Mouse (Mus musculus) ovary, postnatal 36 days (tissue): ENCODE measurements at regions not wholly inside any gene's neighbourhood (a gene's known extent, or its start where the extent isn't known, plus 50 kb on each side); places are given as distances from the start of the nearest gene placed in this dataset.
"Not testable (repeated sequence)": the region's sequence is repeated elsewhere in the genome, so short reads cannot be mapped to it uniquely, and the experiment has no call there.

ENCODE experiments used
- DNase-seq: peaks from one replicate; pipeline ENCODE4 v3.0.0; 2022; ENCODE audit warnings: low spot score, mixed read lengths

DNA sequence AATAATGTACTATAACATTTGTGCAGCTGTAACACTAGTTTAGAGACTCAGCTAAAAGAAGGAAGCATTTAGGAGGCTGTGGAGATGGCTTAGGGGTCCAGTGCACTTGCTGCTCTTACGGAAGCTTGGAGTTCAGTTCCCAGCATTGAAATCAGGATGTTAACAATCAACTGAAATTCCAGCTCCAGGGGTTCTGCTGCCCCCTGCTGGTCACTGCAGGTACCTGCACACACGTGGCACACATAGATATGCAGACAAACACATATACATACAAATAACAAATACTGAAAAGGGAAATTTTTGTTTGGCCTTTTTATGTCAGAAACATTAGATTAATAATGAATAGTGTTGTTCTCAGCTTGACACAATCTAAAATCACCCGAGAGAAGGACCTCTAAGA is 322.5 kb downstream of the Ajap1 start:
- no peak for DNase-seq

- DNase-seq: no peak
These were observed 325.0 kb downstream of the Ajap1 start for GRCm38 (mm10) chr4:153157572-153157971.

GRCm38 (mm10) chr4:153152923-153153322 is 329.7 kb downstream of the Ajap1 start:
- not testable (repeated sequence) for DNase-seq

DNA sequence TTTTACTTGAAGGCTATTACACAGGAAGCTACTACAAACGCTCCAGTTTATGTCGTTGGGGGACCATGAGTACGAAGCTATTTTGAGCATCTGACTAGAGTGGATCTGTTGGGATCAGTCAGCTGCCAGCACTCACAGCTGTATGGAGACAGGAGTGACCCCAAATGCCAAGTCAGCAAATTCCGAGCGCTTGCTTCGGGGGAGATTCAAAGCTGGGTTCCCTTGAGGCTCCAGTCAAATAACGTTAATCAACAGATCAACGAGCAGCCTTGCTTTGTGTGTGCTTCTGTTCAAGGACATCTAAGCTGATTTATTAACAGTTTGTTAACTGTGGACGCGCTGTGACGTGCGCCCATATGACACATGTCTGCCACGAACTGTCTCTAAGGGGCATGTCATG is 349.5 kb downstream of the Ajap1 start:
- no peak for DNase-seq

- DNase-seq: no peak
These were observed 353.3 kb downstream of the Ajap1 start for GRCm38 (mm10) chr4:153129345-153129744.

GRCm38 (mm10) chr4:153128162-153128561 is 354.4 kb downstream of the Ajap1 start:
- no peak for DNase-seq

GRCm38 (mm10) chr4:153120480-153120879 is 362.1 kb downstream of the Ajap1 start:
- DNase-seq: no peak

DNA sequence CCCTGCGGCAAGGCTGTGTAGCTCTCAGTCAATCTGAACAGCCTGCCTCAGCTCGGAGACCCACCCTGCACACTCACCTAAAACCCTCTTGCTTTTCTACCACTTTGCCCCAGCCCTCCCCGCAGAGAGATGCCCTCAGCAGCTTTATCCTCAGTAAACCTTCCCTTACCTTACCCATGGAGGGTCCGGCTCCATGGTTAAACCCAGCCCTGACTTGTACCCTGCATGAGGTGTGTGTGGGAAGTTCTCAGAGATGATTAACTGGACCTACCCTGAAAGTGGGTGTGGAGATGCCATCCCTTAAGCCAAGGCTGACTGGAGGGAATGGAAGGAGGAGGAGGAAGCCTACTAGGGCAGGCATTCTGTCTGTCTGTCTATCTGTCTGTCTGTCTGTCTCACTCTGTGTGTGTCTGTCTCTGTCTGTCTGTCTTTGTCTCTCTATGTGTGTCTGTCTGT is 362.9 kb downstream of the Ajap1 start:
- no peak for DNase-seq

- DNase-seq: no peak
These were observed 363.6 kb downstream of the Ajap1 start for GRCm38 (mm10) chr4:153118824-153119646.

- DNase-seq: no peak
These were observed 367.6 kb downstream of the Ajap1 start for GRCm38 (mm10) chr4:153114998-153115397.

DNA sequence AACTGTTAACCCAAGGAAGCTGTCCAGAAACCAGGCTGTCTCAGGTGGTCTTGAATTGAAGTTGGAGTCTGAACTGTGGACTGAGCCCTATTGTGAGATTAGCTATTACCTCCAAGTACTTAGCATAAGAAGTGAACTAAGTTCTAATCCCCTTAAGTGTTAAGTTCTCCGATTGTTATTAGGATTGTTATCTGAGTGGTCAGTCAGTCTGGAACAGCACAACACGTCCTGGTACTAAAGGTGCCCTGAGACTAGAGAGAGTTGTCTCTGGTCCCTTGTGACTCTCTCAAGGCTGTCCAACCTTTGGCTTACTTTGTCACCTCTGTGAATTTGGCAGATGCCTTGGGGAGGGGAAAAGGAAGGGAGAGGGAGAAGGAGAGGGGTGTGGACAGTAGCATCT is 369.0 kb downstream of the Ajap1 start:
- no peak for DNase-seq

- DNase-seq: no peak
These were observed 372.3 kb downstream of the Ajap1 start for GRCm38 (mm10) chr4:153110291-153110746.

DNA sequence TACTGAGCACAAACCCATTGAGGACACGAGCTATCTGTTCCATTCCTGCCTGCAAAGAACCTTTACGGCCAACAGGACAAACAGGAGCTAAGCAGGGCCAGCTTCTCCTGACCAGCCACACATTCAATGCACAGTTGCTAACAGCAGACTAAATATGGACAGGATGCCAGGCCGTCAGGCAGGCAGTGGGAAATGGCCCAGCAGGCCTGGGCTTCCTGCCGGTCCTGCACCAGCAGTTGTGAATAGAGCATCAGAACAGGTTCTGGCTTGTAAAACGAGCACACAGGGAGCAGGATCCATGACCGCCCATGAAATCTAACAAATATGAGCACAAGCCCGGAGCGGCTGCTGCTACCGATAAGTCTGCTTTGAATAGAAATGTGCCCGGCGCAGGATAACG is 384.0 kb downstream of the Ajap1 start:
- no peak for DNase-seq

GRCm38 (mm10) chr4:153097601-153098000 is 385.0 kb downstream of the Ajap1 start:
- no peak for DNase-seq

DNA sequence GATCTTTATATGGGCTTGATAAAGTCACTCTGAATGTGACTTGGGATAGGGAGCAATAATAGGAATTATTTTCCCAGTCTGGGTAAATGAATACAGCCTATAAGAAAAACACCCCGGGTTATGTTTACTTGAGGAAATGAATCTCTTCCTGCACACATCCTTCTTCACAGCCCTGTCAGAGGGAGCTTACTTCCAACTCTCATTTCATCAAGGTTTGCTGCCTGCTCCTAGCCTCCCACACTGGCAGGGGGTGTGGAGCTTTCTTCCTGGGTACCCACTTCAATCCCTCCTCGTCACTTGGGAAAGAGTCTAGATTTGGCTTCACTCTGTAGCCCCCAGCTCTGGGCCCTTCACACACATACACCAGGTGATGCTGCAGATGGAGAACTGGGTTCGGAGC is 389.5 kb downstream of the Ajap1 start:
- DNase-seq: no peak

GRCm38 (mm10) chr4:153082166-153082565 is 400.4 kb downstream of the Ajap1 start:
- no peak for DNase-seq

DNA sequence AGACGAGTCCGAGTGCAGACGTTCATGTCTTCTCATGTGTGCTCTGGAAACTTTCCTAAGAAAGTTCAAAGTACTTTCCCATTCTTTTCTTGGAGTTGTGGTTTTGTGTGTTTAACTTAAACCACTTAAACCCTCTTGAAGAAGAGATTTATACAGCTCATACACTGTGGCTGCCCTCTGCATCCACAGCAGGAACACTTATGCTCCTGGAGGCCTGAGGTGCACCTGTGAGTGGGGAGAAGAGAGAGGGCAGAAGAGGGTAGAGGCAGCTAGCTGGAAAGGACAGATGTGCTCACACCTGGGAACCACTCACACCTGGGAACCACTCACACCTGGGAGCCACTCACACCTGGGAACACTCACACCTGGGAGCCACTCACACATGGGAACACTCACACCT is 408.0 kb downstream of the Ajap1 start:
- DNase-seq: no peak

DNA sequence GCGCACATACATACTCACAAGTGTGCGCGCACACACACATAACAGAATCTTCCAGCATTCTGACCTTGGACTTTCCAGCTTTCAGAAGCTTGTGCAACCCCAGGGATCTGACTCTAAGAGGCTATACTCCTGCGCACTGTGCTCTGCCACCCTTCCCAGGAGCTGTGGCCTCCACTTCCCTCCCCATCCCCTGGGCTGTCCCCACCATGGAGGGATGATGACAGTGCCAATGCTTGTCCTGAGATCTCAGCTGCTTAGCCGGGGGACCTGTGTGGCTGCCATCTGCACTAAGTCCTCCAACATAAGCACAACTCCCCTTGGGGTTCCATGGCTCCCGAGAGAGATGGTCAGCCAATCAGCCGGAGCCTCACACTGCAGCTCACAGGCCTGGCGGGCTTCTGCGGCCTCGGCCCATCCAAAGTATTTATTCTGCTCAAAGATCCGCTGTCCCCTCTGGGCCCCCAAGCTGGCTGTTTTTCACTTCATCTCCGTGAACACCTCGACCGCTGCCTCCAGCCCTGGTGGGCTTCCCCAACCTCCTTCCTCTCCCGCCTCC is 412.3 kb downstream of the Ajap1 start:
- no peak for DNase-seq

- DNase-seq: no peak
These were observed 414.1 kb downstream of the Ajap1 start for GRCm38 (mm10) chr4:153068484-153069033.

DNA sequence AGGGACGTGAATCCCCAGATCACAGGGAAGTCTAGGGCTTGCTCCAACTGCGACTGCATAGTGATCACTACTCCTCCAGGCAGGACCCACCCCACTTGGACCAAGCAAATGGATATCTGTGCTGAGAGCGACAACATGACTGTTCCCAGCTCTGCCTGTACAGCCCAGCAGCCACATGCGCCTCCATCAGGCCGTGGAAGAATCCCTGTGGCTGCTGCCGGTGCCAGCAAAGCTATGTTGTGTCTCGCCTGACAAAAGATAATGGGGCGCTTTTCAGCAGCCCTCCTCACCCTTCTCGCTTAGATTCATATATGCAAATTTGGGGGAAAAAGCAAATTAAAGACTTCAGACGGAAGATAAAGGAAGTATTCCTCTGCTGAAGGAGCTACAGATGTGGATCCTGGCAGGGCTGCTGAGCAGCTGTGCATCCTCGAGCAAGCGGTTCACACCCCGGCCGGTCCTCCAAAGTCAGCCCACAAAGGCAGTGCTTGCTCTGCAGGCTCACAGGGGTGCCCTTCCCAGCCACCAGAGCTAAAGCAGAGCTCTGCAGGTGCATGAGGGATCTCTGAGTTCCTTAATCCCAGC is 418.5 kb downstream of the Ajap1 start:
- no peak for DNase-seq

- DNase-seq: no peak
These were observed 419.2 kb downstream of the Ajap1 start for GRCm38 (mm10) chr4:153063402-153063801.

- DNase-seq: no peak
These were observed 424.5 kb downstream of the Ajap1 start for GRCm38 (mm10) chr4:153058152-153058551.

DNA sequence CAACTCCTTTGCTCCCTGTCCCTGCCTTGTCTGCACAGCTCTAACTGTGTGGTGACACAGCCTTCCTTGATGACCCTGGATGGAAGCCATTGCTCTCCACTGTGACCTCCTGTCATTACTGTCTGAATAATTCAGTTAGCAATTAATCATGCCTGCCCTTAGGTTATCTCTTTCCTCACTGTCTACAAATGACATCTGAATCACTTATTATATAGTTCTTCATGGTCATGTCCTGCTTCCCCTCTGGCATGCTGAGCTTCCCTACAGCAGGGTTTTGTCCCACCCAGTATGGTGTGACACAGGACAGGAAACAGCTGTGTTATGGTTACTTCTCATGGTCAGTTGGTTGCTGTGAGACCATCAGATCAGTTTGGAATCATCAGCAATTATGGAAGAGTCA is 458.9 kb downstream of the Ajap1 start:
- DNase-seq: no peak
